In the genomic region with DNA sequence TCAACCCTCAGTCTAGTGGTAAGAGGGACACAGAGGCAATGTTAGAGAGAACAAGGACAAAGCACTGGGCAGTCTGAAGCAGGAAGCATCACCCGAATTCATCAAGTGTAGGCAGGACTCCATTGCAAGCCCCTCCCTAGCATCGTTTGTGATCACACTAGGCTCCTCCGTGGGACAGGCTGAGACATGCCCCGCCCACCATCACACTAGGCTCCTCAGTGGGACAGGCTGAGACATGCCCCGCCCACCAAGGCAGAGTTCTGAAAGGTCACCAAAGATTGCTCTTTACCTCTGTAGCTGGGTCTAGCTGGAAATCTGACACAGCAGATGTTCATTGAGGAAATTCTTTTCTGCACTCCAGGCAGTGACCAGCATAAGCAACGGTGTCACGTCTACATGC, we compare ENCODE assay signal across 18 mouse cellular contexts. TPM values are rescaled to one million over a fixed set of nuclear protein-coding genes. Genes with fewer than 3 reads are reported as not detected.
DNase-seq lines count a peak whose midpoint lies in the region; ATAC-seq and TF ChIP-seq lines count a peak whose summit lies in the region.
"Had no signal": no experiment of that assay in that cellular context is flagged by ENCODE, and none has a peak within 500 bp of the region (broad histone marks: within the 10 kb centered on the region; RNA-seq: fewer than 3 reads in every experiment).

No protein-coding gene starts in this region.

- no peak overlapping the region for H3K27ac ChIP-seq in hindbrain, postnatal 0 days
- no peak overlapping the region for H3K27ac ChIP-seq in hindbrain, embryonic 12.5 days
- peak overlapping the region; percentile 46; the same call in 1 of the 2 replicates for H3K27ac ChIP-seq in ES-Bruce4 (ENCODE audit: insufficient read depth, low read length)
- H3K27ac ChIP-seq in cerebellum, adult 2 months (ENCODE audit: insufficient read depth, low read length): no peak overlapping the region
- no peak overlapping the region for H3K27ac ChIP-seq in hindbrain, embryonic 11.5 days (ENCODE audit: low read depth, low read length)
- H3K27ac ChIP-seq: embryonic facial prominence, embryonic 13.5 days; forebrain, embryonic 15.5 days; hindbrain, embryonic 13.5 days; left cerebral cortex, adult 2 months; liver, embryonic 14.5 days had no signal

- peaks cover 45% of the 10 kb centered on the region for H3K36me3 ChIP-seq in hindbrain, postnatal 0 days (ENCODE audit: insufficient read depth, low read length)
- H3K36me3 ChIP-seq in hindbrain, embryonic 12.5 days: peaks cover 74% of the 10 kb centered on the region
- peaks cover 19% of the 10 kb centered on the region for H3K36me3 ChIP-seq in ES-Bruce4 (ENCODE audit: control insufficient read depth, insufficient read depth, low read length, poor library complexity, severe bottlenecking)
- no peaks in the 10 kb centered on the region; the same call in 1 of the 2 replicates for H3K36me3 ChIP-seq in hindbrain, embryonic 11.5 days (ENCODE audit: control insufficient read depth, insufficient read depth, low read length)

- DNase-seq in hindbrain, postnatal 0 days (ENCODE audit: low spot score): no peak
- DNase-seq in cerebellum, adult 18-20 months: no peak
- DNase-seq in cerebellum, adult 2 months: no peak
- DNase-seq in hindbrain, embryonic 11.5 days (ENCODE audit: low spot score): no peak
- DNase-seq: cerebellum, adult 8-10 months; gastrocnemius, postnatal 25 days; lung, postnatal 4 days; right cerebral cortex, adult 18-20 months had no signal

- TF ChIP-seq EP300 in ES-Bruce4 (IDR thresholded peaks at IDR 0.05; ENCODE audit: insufficient read depth, low read depth, low read length): no peak

- no peaks in the 10 kb centered on the region for H3K9me3 ChIP-seq in hindbrain, postnatal 0 days (ENCODE audit: low read length)
- H3K9me3 ChIP-seq in hindbrain, embryonic 12.5 days (replicated peaks): no peaks in the 10 kb centered on the region
- no peaks in the 10 kb centered on the region for H3K9me3 ChIP-seq in ES-Bruce4 (replicated peaks; ENCODE audit: control insufficient read depth, insufficient read depth, low read length, poor library complexity, severe bottlenecking)
- H3K9me3 ChIP-seq in hindbrain, embryonic 11.5 days (ENCODE audit: control insufficient read depth, low read length): no peaks in the 10 kb centered on the region
- H3K9me3 ChIP-seq: embryonic facial prominence, embryonic 13.5 days; forebrain, embryonic 15.5 days; heart, embryonic 12.5 days; hindbrain, embryonic 13.5 days had no signal

- H3K4me3 ChIP-seq in hindbrain, postnatal 0 days (ENCODE audit: low read length): no peak overlapping the region
- H3K4me3 ChIP-seq in hindbrain, embryonic 12.5 days: no peak overlapping the region
- H3K4me3 ChIP-seq in ES-Bruce4 (ENCODE audit: low read depth, low read length): no peak overlapping the region
- H3K4me3 ChIP-seq in cerebellum, adult 2 months (replicated peaks; ENCODE audit: insufficient read depth, low read depth, low read length): no peak overlapping the region
- H3K4me3 ChIP-seq in hindbrain, embryonic 11.5 days (ENCODE audit: low read depth, low read length): no peak overlapping the region
- H3K4me3 ChIP-seq: embryonic facial prominence, embryonic 13.5 days; forebrain, embryonic 15.5 days; heart, embryonic 12.5 days; hindbrain, embryonic 13.5 days; left cerebral cortex, adult 2 months had no signal

- H3K4me1 ChIP-seq in hindbrain, postnatal 0 days (ENCODE audit: insufficient read depth, low read length): no peaks in the 10 kb centered on the region
- no peaks in the 10 kb centered on the region for H3K4me1 ChIP-seq in hindbrain, embryonic 12.5 days
- H3K4me1 ChIP-seq in ES-Bruce4 (ENCODE audit: control insufficient read depth, insufficient read depth, low read length): peaks cover 4% of the 10 kb centered on the region
- no peaks in the 10 kb centered on the region for H3K4me1 ChIP-seq in cerebellum, adult 2 months (ENCODE audit: control insufficient read depth, insufficient read depth, low read length)
- H3K4me1 ChIP-seq in hindbrain, embryonic 11.5 days (replicated peaks; ENCODE audit: control insufficient read depth, insufficient read depth, low read length): no peaks in the 10 kb centered on the region
- H3K4me1 ChIP-seq: embryonic facial prominence, embryonic 13.5 days; forebrain, embryonic 15.5 days; heart, embryonic 12.5 days; hindbrain, embryonic 13.5 days had no signal

- ATAC-seq in hindbrain, postnatal 0 days: 0 out of 2 replicates have a peak, but pooled peaks have one; percentile 35
- ATAC-seq in hindbrain, embryonic 12.5 days (ENCODE audit: low FRiP score): no peak
- peak; percentile 67 for ATAC-seq in erythroid progenitor cell, adult 5-6 weeks (replicated peaks; ENCODE audit: low FRiP score, poor library complexity, severe bottlenecking)
- peak; percentile 60; the same call in 1 of the 2 replicates for ATAC-seq in megakaryocyte progenitor cell, adult 5-6 weeks (replicated peaks; ENCODE audit: poor library complexity)
- ATAC-seq in hindbrain, embryonic 11.5 days (ENCODE audit: low FRiP score): no peak
- ATAC-seq: forebrain, embryonic 15.5 days had no signal

- no peak overlapping the region for H3K9ac ChIP-seq in hindbrain, postnatal 0 days (replicated peaks; ENCODE audit: low read length)
- no peak overlapping the region for H3K9ac ChIP-seq in hindbrain, embryonic 12.5 days
- no peak overlapping the region for H3K9ac ChIP-seq in ES-Bruce4 (ENCODE audit: low read depth, poor library complexity, severe bottlenecking)
- H3K9ac ChIP-seq in hindbrain, embryonic 11.5 days (ENCODE audit: low read depth, low read length): no peak overlapping the region
- H3K9ac ChIP-seq: embryonic facial prominence, embryonic 13.5 days; forebrain, embryonic 15.5 days; heart, embryonic 12.5 days; hindbrain, embryonic 13.5 days; liver, embryonic 14.5 days had no signal

- TF ChIP-seq CTCF in hindbrain, postnatal 0 days (IDR thresholded peaks at IDR 0.05; ENCODE audit: low read depth): no peak
- no peak for TF ChIP-seq CTCF in ES-Bruce4 (IDR thresholded peaks at IDR 0.05; ENCODE audit: low read depth, low read length)
- no peak for TF ChIP-seq CTCF in cerebellum, adult 2 months (IDR thresholded peaks at IDR 0.05; ENCODE audit: borderline replicate concordance, insufficient read depth, low read depth, low read length)

- 78% methylated on average over 7 of the region's 7 CpGs for WGBS in hindbrain, postnatal 0 days
- 82% methylated on average over 7 of the region's 7 CpGs for WGBS in hindbrain, embryonic 12.5 days
- WGBS in cerebellum, adult 2 months: 74% methylated on average over 7 of the region's 7 CpGs
- 84% methylated on average over 7 of the region's 7 CpGs for WGBS in hindbrain, embryonic 11.5 days

- H3K4me2 ChIP-seq in hindbrain, postnatal 0 days (ENCODE audit: low read depth, low read length): no peak overlapping the region
- no peak overlapping the region for H3K4me2 ChIP-seq in hindbrain, embryonic 12.5 days (replicated peaks)
- H3K4me2 ChIP-seq in hindbrain, embryonic 11.5 days (replicated peaks; ENCODE audit: low read depth, low read length): no peak overlapping the region
- H3K4me2 ChIP-seq: embryonic facial prominence, embryonic 13.5 days; forebrain, embryonic 15.5 days; heart, embryonic 12.5 days; hindbrain, embryonic 13.5 days had no signal

- TF ChIP-seq POLR2A in ES-Bruce4 (IDR thresholded peaks at IDR 0.05; ENCODE audit: insufficient read depth, low read length): no peak
- TF ChIP-seq POLR2A in cerebellum, adult 2 months (IDR thresholded peaks at IDR 0.05; ENCODE audit: borderline replicate concordance, insufficient read depth, low read length): no peak

- H3K27me3 ChIP-seq in hindbrain, postnatal 0 days (ENCODE audit: insufficient read depth, low read length): no peaks in the 10 kb centered on the region
- no peaks in the 10 kb centered on the region for H3K27me3 ChIP-seq in hindbrain, embryonic 12.5 days
- no peaks in the 10 kb centered on the region for H3K27me3 ChIP-seq in ES-Bruce4 (ENCODE audit: control insufficient read depth, insufficient read depth, low read length, poor library complexity, severe bottlenecking)
- H3K27me3 ChIP-seq in cerebellum, adult 2 months (ENCODE audit: control insufficient read depth, insufficient read depth, low read length): no peaks in the 10 kb centered on the region
- H3K27me3 ChIP-seq in hindbrain, embryonic 11.5 days (ENCODE audit: control insufficient read depth, insufficient read depth, low read length): no peaks in the 10 kb centered on the region
- H3K27me3 ChIP-seq: embryonic facial prominence, embryonic 13.5 days; forebrain, embryonic 15.5 days; heart, embryonic 12.5 days; hindbrain, embryonic 13.5 days had no signal

RNA-seq across cellular contexts. Expression of gene Nmb, which starts 6.2 kb away (rescaled TPM):
- 6.5 and 13.4 TPM in 2 replicates for total RNA-seq in hindbrain, postnatal 0 days (2014; rRNA removed)
- polyA plus RNA-seq in hindbrain, postnatal 0 days (2015; fragmentation: Nextera tagmentation; extraction: Ambion mirVana): 10.6 and 12.9 TPM in 2 replicates
- polyA plus RNA-seq in hindbrain, embryonic 12.5 days (2016; fragmentation: Nextera tagmentation; extraction: Ambion mirVana): 5.7 and 7.8 TPM in 2 replicates
- 5.2 and 6.0 TPM in 2 replicates for polyA plus RNA-seq in ES-Bruce4 (2011; ENCODE audit: insufficient read depth, insufficient read length, low read depth, missing spikeins)
- 17.6 TPM in 1 of 2 replicates, not detected in the other for total RNA-seq in erythroid progenitor cell, adult 5-6 weeks (2015; ENCODE audit: low replicate concordance)
- total RNA-seq in erythroid progenitor cell, adult 5-6 weeks (2017; ENCODE audit: low replicate concordance): 2.9 TPM in 1 of 2 replicates, not detected in the other
- 6.8 and 8.6 TPM in 2 replicates for total RNA-seq in megakaryocyte progenitor cell, adult 5-6 weeks (2015)
- total RNA-seq in megakaryocyte progenitor cell, adult 5-6 weeks (2017): 0.57 and 3.1 TPM in 2 replicates
- polyA plus RNA-seq in cerebellum, adult 2 months (2012; rRNA removed): 9.8 and 10.9 TPM in 2 replicates
- 6.7 and 7.0 TPM in 2 replicates for polyA plus RNA-seq in hindbrain, embryonic 11.5 days (2014; fragmentation: Nextera tagmentation; extraction: Ambion mirVana)

RNA-seq across cellular contexts. Expression of gene Wdr73, which starts 10.0 kb away (rescaled TPM):
- 20.3 and 23.9 TPM in 2 replicates for total RNA-seq in hindbrain, postnatal 0 days (2014; rRNA removed)
- 29.2 and 35.7 TPM in 2 replicates for polyA plus RNA-seq in hindbrain, postnatal 0 days (2015; fragmentation: Nextera tagmentation; extraction: Ambion mirVana)
- polyA plus RNA-seq in hindbrain, embryonic 12.5 days (2016; fragmentation: Nextera tagmentation; extraction: Ambion mirVana): 37.2 and 40.5 TPM in 2 replicates
- polyA plus RNA-seq in ES-Bruce4 (2011; ENCODE audit: insufficient read depth, insufficient read length, low read depth, missing spikeins): 35.9 and 39.3 TPM in 2 replicates
- total RNA-seq in erythroid progenitor cell, adult 5-6 weeks (2015; ENCODE audit: low replicate concordance): 4.0 and 9.6 TPM in 2 replicates
- total RNA-seq in erythroid progenitor cell, adult 5-6 weeks (2017; ENCODE audit: low replicate concordance): 1.6 and 4.1 TPM in 2 replicates
- total RNA-seq in megakaryocyte progenitor cell, adult 5-6 weeks (2015): 14.2 and 18.4 TPM in 2 replicates
- 18.2 and 19.6 TPM in 2 replicates for total RNA-seq in megakaryocyte progenitor cell, adult 5-6 weeks (2017)
- 22.2 and 22.8 TPM in 2 replicates for polyA plus RNA-seq in cerebellum, adult 2 months (2012; rRNA removed)
- polyA plus RNA-seq in hindbrain, embryonic 11.5 days (2014; fragmentation: Nextera tagmentation; extraction: Ambion mirVana): 38.3 and 41.4 TPM in 2 replicates

RNA-seq across cellular contexts. Expression of gene Sec11a, which starts 36.5 kb away (rescaled TPM):
- 46.6 and 48.1 TPM in 2 replicates for total RNA-seq in hindbrain, postnatal 0 days (2014; rRNA removed)
- 140 and 144 TPM in 2 replicates for polyA plus RNA-seq in hindbrain, postnatal 0 days (2015; fragmentation: Nextera tagmentation; extraction: Ambion mirVana)
- polyA plus RNA-seq in hindbrain, embryonic 12.5 days (2016; fragmentation: Nextera tagmentation; extraction: Ambion mirVana): 175 and 183 TPM in 2 replicates
- polyA plus RNA-seq in ES-Bruce4 (2011; ENCODE audit: insufficient read depth, insufficient read length, low read depth, missing spikeins): 110 and 121 TPM in 2 replicates
- 59.5 and 114 TPM in 2 replicates for total RNA-seq in erythroid progenitor cell, adult 5-6 weeks (2015; ENCODE audit: low replicate concordance)
- total RNA-seq in erythroid progenitor cell, adult 5-6 weeks (2017; ENCODE audit: low replicate concordance): 60.1 and 88.2 TPM in 2 replicates
- total RNA-seq in megakaryocyte progenitor cell, adult 5-6 weeks (2015): 219 and 228 TPM in 2 replicates
- total RNA-seq in megakaryocyte progenitor cell, adult 5-6 weeks (2017): 452 and 486 TPM in 2 replicates
- 46.7 and 51.6 TPM in 2 replicates for polyA plus RNA-seq in cerebellum, adult 2 months (2012; rRNA removed)
- polyA plus RNA-seq in hindbrain, embryonic 11.5 days (2014; fragmentation: Nextera tagmentation; extraction: Ambion mirVana): 212 and 221 TPM in 2 replicates

RNA-seq across cellular contexts. Expression of gene Zscan2, which starts 50.3 kb away (rescaled TPM):
- total RNA-seq in hindbrain, postnatal 0 days (2014; rRNA removed): 19.9 and 22.2 TPM in 2 replicates
- 2.2 and 2.5 TPM in 2 replicates for polyA plus RNA-seq in hindbrain, postnatal 0 days (2015; fragmentation: Nextera tagmentation; extraction: Ambion mirVana)
- polyA plus RNA-seq in hindbrain, embryonic 12.5 days (2016; fragmentation: Nextera tagmentation; extraction: Ambion mirVana): 4.6 and 5.9 TPM in 2 replicates
- 4.5 and 4.9 TPM in 2 replicates for polyA plus RNA-seq in ES-Bruce4 (2011; ENCODE audit: insufficient read depth, insufficient read length, low read depth, missing spikeins)
- total RNA-seq in erythroid progenitor cell, adult 5-6 weeks (2015; ENCODE audit: low replicate concordance): not detected in 2 replicates
- 0.51 and 2.9 TPM in 2 replicates for total RNA-seq in erythroid progenitor cell, adult 5-6 weeks (2017; ENCODE audit: low replicate concordance)
- total RNA-seq in megakaryocyte progenitor cell, adult 5-6 weeks (2015): 3.5 and 3.7 TPM in 2 replicates
- 6.7 and 10.0 TPM in 2 replicates for total RNA-seq in megakaryocyte progenitor cell, adult 5-6 weeks (2017)
- polyA plus RNA-seq in cerebellum, adult 2 months (2012; rRNA removed): 8.6 and 10.2 TPM in 2 replicates
- polyA plus RNA-seq in hindbrain, embryonic 11.5 days (2014; fragmentation: Nextera tagmentation; extraction: Ambion mirVana): 4.5 and 4.8 TPM in 2 replicates

Comparison
In these comparisons a context has a peak if more than half of its experiments do, and no peak if none do; other contexts are left out.
1. ATAC-seq: peak in hindbrain, postnatal 0 days (single experiment), erythroid progenitor cell, adult 5-6 weeks (single experiment) and megakaryocyte progenitor cell, adult 5-6 weeks (single experiment); none in hindbrain, embryonic 12.5 days (single experiment) and hindbrain, embryonic 11.5 days (single experiment).